Mouse (Mus musculus) G1E (cell line): Measurements from ENCODE around the gene Selenbp1.
"Not testable (repeated sequence)": the region's sequence is repeated elsewhere in the genome, so short reads cannot be mapped to it uniquely, and the experiment has no call there.

ENCODE experiments used
- CTCF ChIP-seq: IDR thresholded peaks from 2 replicates; pipeline ENCODE4 v1.5.1; 2012; ENCODE audit warnings: low read depth, low read length, inconsistent platforms, mixed read lengths
- GATA1 ChIP-seq: IDR thresholded peaks from 2 replicates; pipeline ENCODE4 v1.6.1; 2012; ENCODE audit warnings: borderline replicate concordance, low read length, inconsistent platforms, mixed read lengths
- POLR2AphosphoS5 ChIP-seq: IDR thresholded peaks from 2 replicates; pipeline ENCODE4 v1.6.1; 2012; ENCODE audit warnings: low read depth, low read length, inconsistent platforms; ENCODE audit not compliant: insufficient replicate concordance

DNA sequence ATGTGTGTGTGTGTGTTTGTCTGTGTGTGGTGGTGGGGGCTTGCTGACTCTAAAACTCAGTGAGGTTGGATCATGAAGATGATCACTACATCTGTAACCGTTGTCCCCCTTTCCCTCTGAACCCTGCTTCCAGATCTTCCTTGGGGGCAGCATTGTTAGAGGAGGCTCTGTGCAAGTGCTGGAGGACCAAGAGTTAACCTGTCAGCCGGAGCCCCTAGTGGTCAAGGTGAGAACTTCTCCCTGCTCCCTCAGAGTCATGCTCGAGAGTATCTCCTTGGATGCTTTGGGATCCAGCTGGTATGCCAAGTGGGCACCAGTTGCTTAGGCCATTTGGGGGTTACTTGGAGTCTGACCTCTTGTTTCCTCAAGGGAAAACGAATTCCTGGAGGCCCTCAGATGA lies 10.8 kb downstream of the Selenbp1 start:
- TF ChIP-seq CTCF: peak; percentile 61
- not testable (repeated sequence) for TF ChIP-seq GATA1, POLR2AphosphoS5
